Mouse (Mus musculus) cerebellum, adult 11-12 months (tissue): ENCODE measurements around the gene Vmn2r112.
"Not testable (repeated sequence)": the region's sequence is repeated elsewhere in the genome, so short reads cannot be mapped to it uniquely, and the experiment has no call there.

Experiments used
- DNase-seq: peaks from one replicate; pipeline ENCODE4 v3.0.0; 2022

The Vmn2r112 gene

DNA sequence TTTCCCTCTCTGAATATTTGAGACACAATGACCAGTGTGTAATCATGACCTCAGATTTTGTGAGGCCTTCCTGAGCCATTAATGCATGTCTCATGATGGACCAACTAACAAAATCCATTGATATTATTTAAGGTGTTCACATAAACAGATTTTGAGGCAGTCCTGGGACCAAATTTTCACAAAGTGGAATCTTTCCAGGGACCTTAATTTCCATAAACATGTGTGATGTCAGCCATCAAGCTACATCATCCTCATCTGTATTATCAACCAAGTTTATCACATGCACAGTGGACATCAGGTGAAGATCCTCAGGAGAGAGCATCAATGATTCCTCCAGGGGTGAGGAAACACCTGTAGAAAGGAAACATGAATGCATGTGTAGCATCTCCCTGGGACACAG is at the start of gene Vmn2r112:
Gene Vmn2r112 (plus strand): TSS at position 301 of the 400 bp plus-strand sequence.
- not testable (repeated sequence) for DNase-seq

GRCm38 (mm10) chr17:22573382-22573781 is 27.4 kb upstream of the Vmn2r112 start, which contains the start of gene Vmn2r111:
Gene Vmn2r111 (minus strand): TSS chr17:22573482.
- not testable (repeated sequence) for DNase-seq

DNA sequence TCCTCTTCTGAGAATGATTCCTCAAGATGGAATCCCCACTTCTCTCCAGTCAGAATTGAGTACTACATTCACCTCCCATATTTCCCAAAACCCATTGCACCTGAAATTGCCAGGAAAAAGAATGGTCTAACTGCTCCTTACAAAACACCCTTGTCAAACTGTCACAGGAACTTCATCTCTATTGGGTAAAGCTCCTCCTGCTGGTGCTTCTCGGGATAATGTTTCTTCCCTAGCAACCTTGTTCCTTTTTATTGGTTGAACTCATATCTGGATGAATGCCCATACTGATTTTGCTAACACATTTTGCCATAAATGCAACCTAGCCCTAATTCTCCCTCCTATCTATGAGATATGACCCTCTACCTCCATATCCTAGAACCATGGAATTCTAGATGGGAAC is 29.9 kb downstream of the Vmn2r112 start:
- DNase-seq = no peak
